Mouse (Mus musculus): ENCODE measurements around the gene B4galt5. TPM values are rescaled to one million over a fixed set of nuclear protein-coding genes. Genes with fewer than 3 reads are reported as not detected.

Gene B4galt5
- polyA plus RNA-seq, 1 experiment from 2014 or later = 1.5 TPM

- H3K9ac ChIP-seq (ENCODE audit: low read depth, low read length) = no peak overlapping the region
- H3K9me3 ChIP-seq (replicated peaks; ENCODE audit: control insufficient read depth, low read length) = no peaks in the 10 kb centered on the region
- WGBS (ENCODE audit: insufficient replicate concordance) = 79% methylated on average over 16 of the region's 16 CpGs
- H3K27me3 ChIP-seq (ENCODE audit: control insufficient read depth, insufficient read depth, low read depth, low read length) = no peaks in the 10 kb centered on the region
- no peak overlapping the region for H3K27ac ChIP-seq (ENCODE audit: low read length)
- H3K4me2 ChIP-seq (ENCODE audit: low read depth, low read length) = no peak overlapping the region
- peaks cover 9% of the 10 kb centered on the region for H3K4me1 ChIP-seq (ENCODE audit: control insufficient read depth, low read depth, low read length)
- no peak; the same call in 1 of the 2 replicates for ATAC-seq (ENCODE audit: low read depth)
- no peaks in the 10 kb centered on the region; the same call in 1 of the 2 replicates for H3K36me3 ChIP-seq (ENCODE audit: control insufficient read depth, insufficient read depth)
- no peak overlapping the region for H3K4me3 ChIP-seq (ENCODE audit: low read depth, low read length)
These were observed 44.2 kb downstream of the B4galt5 start for GRCm38 (mm10) chr2:167304651-167305381.

GRCm38 (mm10) chr2:167303806-167304205 lies 45.2 kb downstream of the B4galt5 start:
- Histone ChIP-seq H3K4me3 (ENCODE audit: low read depth, low read length) (no peak overlapping the region), H3K9me3 (replicated peaks; ENCODE audit: control insufficient read depth, low read length) (no peaks in the 10 kb centered on the region), H3K4me1 (ENCODE audit: control insufficient read depth, low read depth, low read length) (peaks cover 17% of the 10 kb centered on the region), H3K27ac (ENCODE audit: low read length) (no peak overlapping the region), H3K27me3 (ENCODE audit: control insufficient read depth, insufficient read depth, low read depth, low read length) (no peaks in the 10 kb centered on the region), H3K9ac (ENCODE audit: low read depth, low read length) (no peak overlapping the region), H3K4me2 (ENCODE audit: low read depth, low read length) (no peak overlapping the region), H3K36me3 (ENCODE audit: control insufficient read depth, insufficient read depth) (no peaks in the 10 kb centered on the region; the same call in 1 of the 2 replicates)
- no peak for ATAC-seq (ENCODE audit: low read depth)
- 73% methylated on average over 6 of the region's 6 CpGs for WGBS (ENCODE audit: insufficient replicate concordance)

DNA sequence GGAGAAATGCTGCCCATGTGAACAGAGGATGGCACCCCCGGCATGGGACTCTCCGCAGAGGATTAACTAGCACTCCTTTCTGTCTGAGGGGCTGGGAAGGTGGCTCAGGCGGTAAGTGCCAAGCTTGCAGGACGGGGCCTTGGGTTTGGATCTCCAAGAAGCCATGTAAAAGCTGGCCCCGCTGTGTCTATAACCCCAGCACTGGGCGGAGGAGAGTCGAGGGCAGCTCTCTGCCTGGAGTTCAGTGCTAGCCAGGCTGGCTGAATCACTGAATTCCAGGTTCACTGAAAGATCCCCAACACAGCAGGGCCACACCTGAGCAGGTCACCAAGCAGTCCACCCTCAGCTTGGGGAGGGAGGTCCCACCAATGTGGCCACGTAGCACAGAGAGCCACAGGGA lies 45.8 kb downstream of the B4galt5 start:
- Histone ChIP-seq H3K4me2 (ENCODE audit: low read depth, low read length) (no peak overlapping the region), H3K27me3 (ENCODE audit: control insufficient read depth, insufficient read depth, low read depth, low read length) (no peaks in the 10 kb centered on the region), H3K9ac (ENCODE audit: low read depth, low read length) (no peak overlapping the region), H3K4me3 (ENCODE audit: low read depth, low read length) (no peak overlapping the region), H3K27ac (ENCODE audit: low read length) (no peak overlapping the region), H3K9me3 (replicated peaks; ENCODE audit: control insufficient read depth, low read length) (no peaks in the 10 kb centered on the region), H3K36me3 (ENCODE audit: control insufficient read depth, insufficient read depth) (no peaks in the 10 kb centered on the region; the same call in 1 of the 2 replicates), H3K4me1 (ENCODE audit: control insufficient read depth, low read depth, low read length) (peaks cover 17% of the 10 kb centered on the region)
- ATAC-seq (ENCODE audit: low read depth) = no peak
- WGBS (ENCODE audit: insufficient replicate concordance) = 65% methylated on average over 8 of the region's 8 CpGs

DNA sequence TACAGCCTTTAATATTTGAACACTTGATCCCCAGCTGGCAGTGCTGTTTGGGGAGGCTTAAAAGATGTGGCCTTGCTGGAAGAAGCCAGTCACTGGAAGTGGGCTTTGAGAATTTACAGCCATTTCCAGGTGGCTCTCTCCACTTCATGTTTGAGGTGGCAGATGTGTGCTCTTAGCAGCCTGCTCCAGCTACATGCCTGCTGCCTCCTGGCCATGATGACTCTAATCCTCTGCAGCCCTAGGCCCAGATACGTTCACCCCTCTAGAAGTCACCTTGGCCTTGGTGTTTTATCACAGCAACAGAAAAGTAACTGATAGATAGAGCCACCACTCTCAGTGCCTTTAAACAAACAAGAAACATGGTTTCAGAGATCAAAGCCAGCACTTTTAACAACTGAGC lies 46.3 kb downstream of the B4galt5 start:
- no peaks in the 10 kb centered on the region for H3K27me3 ChIP-seq (ENCODE audit: control insufficient read depth, insufficient read depth, low read depth, low read length)
- WGBS (ENCODE audit: insufficient replicate concordance) = 55% methylated on average over 1 of the region's 1 CpGs

DNA sequence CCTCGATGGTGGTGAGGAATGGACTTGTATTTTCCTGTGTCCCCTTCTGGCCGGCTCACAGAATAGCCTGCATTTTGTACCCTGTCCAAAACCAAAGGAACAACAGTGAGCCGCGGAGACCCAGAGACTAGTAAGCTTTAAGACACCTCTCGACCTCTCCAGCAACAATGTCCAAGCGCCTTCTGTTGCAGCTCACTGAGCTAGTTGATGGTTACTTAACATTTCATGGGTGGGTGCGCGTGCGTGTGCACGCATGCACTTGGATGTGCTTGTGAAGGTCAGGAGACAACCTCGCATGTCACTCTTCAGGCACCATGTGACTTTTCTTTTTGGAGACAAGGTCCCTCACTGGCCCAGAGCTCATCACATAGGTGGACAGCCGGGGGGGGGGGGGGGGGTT lies 47.0 kb downstream of the B4galt5 start:
- WGBS (ENCODE audit: insufficient replicate concordance) = 80% methylated on average over 12 of the region's 12 CpGs
- Histone ChIP-seq H3K4me3 (ENCODE audit: low read depth, low read length) (no peak overlapping the region), H3K36me3 (ENCODE audit: control insufficient read depth, insufficient read depth) (no peaks in the 10 kb centered on the region; the same call in 1 of the 2 replicates), H3K4me1 (ENCODE audit: control insufficient read depth, low read depth, low read length) (peaks cover 13% of the 10 kb centered on the region), H3K27me3 (ENCODE audit: control insufficient read depth, insufficient read depth, low read depth, low read length) (no peaks in the 10 kb centered on the region), H3K4me2 (ENCODE audit: low read depth, low read length) (no peak overlapping the region), H3K9ac (ENCODE audit: low read depth, low read length) (no peak overlapping the region), H3K9me3 (replicated peaks; ENCODE audit: control insufficient read depth, low read length) (no peaks in the 10 kb centered on the region), H3K27ac (ENCODE audit: low read length) (no peak overlapping the region)
- ATAC-seq (ENCODE audit: low read depth) = no peak

More for the DNA sequence above, 46.3 kb downstream of the B4galt5 start:
- ATAC-seq (ENCODE audit: low read depth) = no peak
- Histone ChIP-seq H3K4me3 (ENCODE audit: low read depth, low read length) (no peak overlapping the region), H3K27ac (ENCODE audit: low read length) (no peak overlapping the region), H3K36me3 (ENCODE audit: control insufficient read depth, insufficient read depth) (no peaks in the 10 kb centered on the region; the same call in 1 of the 2 replicates), H3K4me1 (ENCODE audit: control insufficient read depth, low read depth, low read length) (peaks cover 17% of the 10 kb centered on the region), H3K9me3 (replicated peaks; ENCODE audit: control insufficient read depth, low read length) (no peaks in the 10 kb centered on the region), H3K9ac (ENCODE audit: low read depth, low read length) (no peak overlapping the region), H3K4me2 (ENCODE audit: low read depth, low read length) (no peak overlapping the region)

GRCm38 (mm10) chr2:167301601-167302000 lies 47.4 kb downstream of the B4galt5 start:
- WGBS (ENCODE audit: insufficient replicate concordance) = 75% methylated on average over 7 of the region's 7 CpGs

GRCm38 (mm10) chr2:167300943-167301497 lies 48.0 kb downstream of the B4galt5 start:
- H3K27me3 ChIP-seq (ENCODE audit: control insufficient read depth, insufficient read depth, low read depth, low read length) = no peaks in the 10 kb centered on the region
- WGBS (ENCODE audit: insufficient replicate concordance) = 77% methylated on average over 21 of the region's 21 CpGs
- no peak overlapping the region for H3K4me2 ChIP-seq (ENCODE audit: low read depth, low read length)
- ATAC-seq (ENCODE audit: low read depth) = no peak
- H3K9ac ChIP-seq (ENCODE audit: low read depth, low read length) = no peak overlapping the region
- H3K4me3 ChIP-seq (ENCODE audit: low read depth, low read length) = no peak overlapping the region
- H3K27ac ChIP-seq (ENCODE audit: low read length) = no peak overlapping the region
- no peaks in the 10 kb centered on the region for H3K9me3 ChIP-seq (replicated peaks; ENCODE audit: control insufficient read depth, low read length)
- H3K4me1 ChIP-seq (ENCODE audit: control insufficient read depth, low read depth, low read length) = peaks cover 11% of the 10 kb centered on the region
- no peaks in the 10 kb centered on the region; the same call in 1 of the 2 replicates for H3K36me3 ChIP-seq (ENCODE audit: control insufficient read depth, insufficient read depth)

More at GRCm38 (mm10) chr2:167301601-167302000, 47.4 kb downstream of the B4galt5 start:
- ATAC-seq (ENCODE audit: low read depth) = no peak
- Histone ChIP-seq H3K4me1 (ENCODE audit: control insufficient read depth, low read depth, low read length) (peaks cover 11% of the 10 kb centered on the region), H3K9me3 (replicated peaks; ENCODE audit: control insufficient read depth, low read length) (no peaks in the 10 kb centered on the region), H3K9ac (ENCODE audit: low read depth, low read length) (no peak overlapping the region), H3K27me3 (ENCODE audit: control insufficient read depth, insufficient read depth, low read depth, low read length) (no peaks in the 10 kb centered on the region), H3K27ac (ENCODE audit: low read length) (no peak overlapping the region), H3K36me3 (ENCODE audit: control insufficient read depth, insufficient read depth) (no peaks in the 10 kb centered on the region; the same call in 1 of the 2 replicates), H3K4me2 (ENCODE audit: low read depth, low read length) (no peak overlapping the region), H3K4me3 (ENCODE audit: low read depth, low read length) (no peak overlapping the region)

- Histone ChIP-seq H3K27me3 (ENCODE audit: control insufficient read depth, insufficient read depth, low read depth, low read length) (no peaks in the 10 kb centered on the region), H3K9ac (ENCODE audit: low read depth, low read length) (no peak overlapping the region), H3K4me1 (ENCODE audit: control insufficient read depth, low read depth, low read length) (peaks cover 11% of the 10 kb centered on the region), H3K36me3 (ENCODE audit: control insufficient read depth, insufficient read depth) (no peaks in the 10 kb centered on the region; the same call in 1 of the 2 replicates), H3K27ac (ENCODE audit: low read length) (no peak overlapping the region), H3K4me2 (ENCODE audit: low read depth, low read length) (no peak overlapping the region), H3K4me3 (ENCODE audit: low read depth, low read length) (no peak overlapping the region), H3K9me3 (replicated peaks; ENCODE audit: control insufficient read depth, low read length) (no peaks in the 10 kb centered on the region)
- 43% methylated on average over 6 of the region's 6 CpGs for WGBS (ENCODE audit: insufficient replicate concordance)
- peak; percentile 8; the same call in 1 of the 2 replicates for ATAC-seq (ENCODE audit: low read depth)
These were observed 48.9 kb downstream of the B4galt5 start for GRCm38 (mm10) chr2:167299861-167300667.

All from liver, embryonic 16.5 days (tissue).